Mouse (Mus musculus) CD4-positive, CD25-positive, alpha-beta regulatory T cell, adult 9 weeks (primary cell): Measurements from ENCODE around the gene Zfp874b. TPM values are rescaled to one million over a fixed set of nuclear protein-coding genes. Genes with fewer than 3 reads are reported as not detected.

Experiments used
- polyA plus RNA-seq: library from polyadenylated mRNA; unstranded; fragments of 100-300 nt; shearing (Covaris generic); gene quantifications from one replicate; pipeline ENCODE4 v1.2.1, GENCODE M21; 2017

Gene Zfp874b
- polyA plus RNA-seq: 13.3 TPM

DNA sequence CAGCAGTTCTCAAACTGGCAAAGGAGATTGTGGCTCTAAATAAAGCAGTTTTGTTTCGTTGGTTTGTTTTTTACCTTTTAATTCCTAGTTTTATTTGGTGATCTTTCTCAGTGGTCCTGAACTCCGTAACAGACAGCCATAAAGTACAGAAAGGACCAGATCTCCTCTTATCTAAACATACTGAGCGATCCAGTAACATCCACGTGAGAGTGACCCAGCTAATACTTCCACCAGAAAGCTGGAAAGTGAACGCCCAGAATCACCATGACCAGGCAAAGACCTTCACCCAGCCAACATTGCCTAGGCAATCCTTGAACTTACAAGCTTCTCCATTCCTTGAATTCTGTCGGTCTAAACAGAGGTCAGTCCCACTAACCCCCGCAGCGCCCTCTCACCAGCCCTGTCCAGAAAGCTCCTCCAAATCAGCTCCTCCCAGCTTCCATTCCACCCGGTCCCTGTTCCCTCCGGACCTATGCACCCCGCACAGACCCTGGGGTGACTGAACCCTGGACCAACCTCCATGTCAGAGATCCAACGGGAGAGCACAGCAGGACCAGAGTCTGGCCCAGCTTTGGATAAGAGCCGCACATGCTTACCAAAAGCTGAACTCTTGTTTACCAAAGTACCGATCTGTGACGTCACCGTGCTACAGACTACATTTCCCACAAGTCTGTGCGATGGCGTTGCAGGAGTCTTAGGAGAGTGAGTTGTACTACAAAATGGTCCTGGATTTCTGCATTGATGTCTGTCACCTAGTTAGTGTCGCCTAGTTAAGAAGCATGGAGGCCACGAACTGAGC, at the start of gene Zfp874b:
Gene Zfp874b (minus strand): TSS at position 634 of the 799 bp plus-strand sequence.

DNA sequence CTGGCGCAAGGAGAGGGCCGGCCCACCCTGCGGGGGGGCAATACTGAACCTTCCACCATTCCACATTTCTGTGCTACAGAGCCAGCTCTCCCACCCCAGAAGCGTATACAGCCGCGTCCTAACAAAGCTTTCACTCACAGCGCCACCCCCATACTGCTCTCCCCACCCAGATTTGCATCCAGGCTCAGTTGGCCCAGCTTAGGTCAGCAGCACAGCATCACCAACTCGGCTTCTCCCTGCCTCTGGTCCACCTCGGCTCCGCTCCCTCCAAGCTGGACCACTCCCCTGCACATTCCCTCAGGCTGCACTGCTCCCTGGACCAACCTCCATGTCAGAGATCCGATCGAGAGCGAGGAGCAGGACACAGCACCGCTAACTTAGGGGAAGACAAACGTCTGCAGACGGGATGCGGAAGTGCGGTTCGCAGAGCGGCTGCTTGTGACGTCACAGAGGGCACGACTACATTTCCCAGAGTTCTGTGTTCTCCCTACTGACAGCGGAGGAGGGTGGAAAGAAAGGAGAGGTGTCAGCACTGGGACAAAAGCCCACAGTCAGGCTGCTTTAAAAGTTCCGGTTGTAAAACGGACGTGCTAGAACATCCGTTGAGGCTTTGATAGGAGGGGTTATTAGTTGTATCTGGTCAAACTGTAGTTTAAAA, 41.8 kb upstream of the Zfp874b start, which contains the start of the genes Gm26965 and Zfp87:
Gene Gm26965 (minus strand): TSS at position 399 of the 658 bp plus-strand sequence.
Gene Zfp87 (minus strand): TSS at position 425 of the 658 bp plus-strand sequence.

GRCm38 (mm10) chr13:67500084-67500719, 16.1 kb upstream of the Zfp874b start, which contains the start of gene Zfp58:
Gene Zfp58 (minus strand): TSS chr13:67500555.

DNA sequence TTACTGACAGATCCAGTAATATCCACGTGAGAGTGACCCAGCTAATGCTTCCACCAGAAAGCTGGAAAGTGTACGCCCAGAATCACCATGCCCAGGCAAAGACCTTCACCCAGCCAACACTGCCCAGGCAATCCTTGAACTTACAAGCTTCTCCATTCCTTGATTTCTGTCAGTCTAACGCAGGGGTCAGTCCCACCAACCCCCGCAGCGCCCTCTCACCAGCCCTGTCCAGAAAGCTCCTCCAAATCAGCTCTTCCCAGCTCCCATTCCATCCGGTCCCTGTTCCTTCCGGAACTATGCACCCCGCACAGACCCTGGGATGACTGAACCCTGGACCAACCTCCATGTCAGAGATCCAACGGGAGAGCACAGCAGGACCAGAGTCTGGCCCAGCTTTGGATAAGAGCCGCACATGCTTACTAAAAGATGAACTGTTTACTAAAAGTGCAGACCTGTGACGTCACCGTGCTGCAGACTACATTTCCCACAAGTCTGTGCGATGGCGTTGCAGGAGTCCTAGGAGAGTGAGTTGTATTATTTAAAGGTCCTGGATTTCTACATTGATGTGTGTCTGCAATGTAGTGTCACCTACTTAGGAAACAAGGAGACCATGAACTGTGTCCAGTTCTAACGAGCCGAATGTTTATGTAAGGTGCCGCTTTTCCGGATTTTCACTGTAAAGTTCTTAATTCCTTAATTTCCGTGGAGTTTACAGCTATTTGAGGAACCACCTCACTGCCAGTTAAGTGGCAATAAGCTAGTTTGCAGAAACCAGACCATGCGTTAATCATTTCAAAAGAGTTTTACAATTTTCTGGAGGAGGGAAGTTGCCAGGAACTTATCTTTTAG, 32.7 kb downstream of the Zfp874b start, which contains the start of gene Zfp874a:
Gene Zfp874a (minus strand): TSS at position 453 of the 849 bp plus-strand sequence.

Other genes with a start within 250 kb of the Zfp874b start
- gene Zfp458, start 205.8 kb downstream of the Zfp874b start, polyA plus RNA-seq: 3.1 TPM
- gene Zfp457, start 177.8 kb downstream of the Zfp874b start, polyA plus RNA-seq: 1.0 TPM
- 7.4 TPM for gene Zfp595, start 151.7 kb downstream of the Zfp874b start, polyA plus RNA-seq
- 0.76 TPM for gene Gm28044, start 123.7 kb downstream of the Zfp874b start, polyA plus RNA-seq
- gene Zfp953, start 123.7 kb downstream of the Zfp874b start, polyA plus RNA-seq: 2.3 TPM
- gene Gm28041, start 108.5 kb downstream of the Zfp874b start, polyA plus RNA-seq: 2.6 TPM
- gene Zfp456, start 108.4 kb downstream of the Zfp874b start, polyA plus RNA-seq: 8.0 TPM
- 29.7 TPM for gene Zfp429, start 84.4 kb downstream of the Zfp874b start, polyA plus RNA-seq
- gene Zfp459, start 62.8 kb downstream of the Zfp874b start, polyA plus RNA-seq: 3.3 TPM
- gene Zfp874a, start 32.6 kb downstream of the Zfp874b start, polyA plus RNA-seq: 20.4 TPM
- gene Zfp58, start 16.3 kb upstream of the Zfp874b start, polyA plus RNA-seq: 19.6 TPM
- 1.5 TPM for gene Gm26965, start 41.9 kb upstream of the Zfp874b start, polyA plus RNA-seq
- 58.4 TPM for gene Zfp87, start 41.9 kb upstream of the Zfp874b start, polyA plus RNA-seq
- 22.5 TPM for gene Zfp748, start 69.6 kb upstream of the Zfp874b start, polyA plus RNA-seq
- 8.2 TPM for gene Zfp729b, start 125.4 kb upstream of the Zfp874b start, polyA plus RNA-seq
- gene Gm49345, start 153.5 kb upstream of the Zfp874b start, polyA plus RNA-seq: 5.4 TPM
- gene Zfp729a, start 153.5 kb upstream of the Zfp874b start, polyA plus RNA-seq: 8.1 TPM
- gene Zfp738, start 202.8 kb upstream of the Zfp874b start, polyA plus RNA-seq: 25.0 TPM
- 12.0 TPM for gene Zfp65, start 244.9 kb upstream of the Zfp874b start, polyA plus RNA-seq